Mouse (Mus musculus) kidney, adult 10 weeks (tissue): ENCODE results near the gene Gm20390. TPM values are rescaled to one million over a fixed set of nuclear protein-coding genes. Genes with fewer than 3 reads are reported as not detected.

Experiments
- polyA plus RNA-seq: library from polyadenylated mRNA; stranded (reverse); fragments of 350-450 nt; fragmentation: Illumina TruSeq; extraction: RNeasy Lipid Tissue Mini Kit (QIAGEN cat#74804); gene quantifications from one replicate; pipeline ENCODE4 v1.2.3, GENCODE M21; 2014; ENCODE audit warnings: low read depth, low replicate concordance

Gene Gm20390
- polyA plus RNA-seq: not detected

DNA sequence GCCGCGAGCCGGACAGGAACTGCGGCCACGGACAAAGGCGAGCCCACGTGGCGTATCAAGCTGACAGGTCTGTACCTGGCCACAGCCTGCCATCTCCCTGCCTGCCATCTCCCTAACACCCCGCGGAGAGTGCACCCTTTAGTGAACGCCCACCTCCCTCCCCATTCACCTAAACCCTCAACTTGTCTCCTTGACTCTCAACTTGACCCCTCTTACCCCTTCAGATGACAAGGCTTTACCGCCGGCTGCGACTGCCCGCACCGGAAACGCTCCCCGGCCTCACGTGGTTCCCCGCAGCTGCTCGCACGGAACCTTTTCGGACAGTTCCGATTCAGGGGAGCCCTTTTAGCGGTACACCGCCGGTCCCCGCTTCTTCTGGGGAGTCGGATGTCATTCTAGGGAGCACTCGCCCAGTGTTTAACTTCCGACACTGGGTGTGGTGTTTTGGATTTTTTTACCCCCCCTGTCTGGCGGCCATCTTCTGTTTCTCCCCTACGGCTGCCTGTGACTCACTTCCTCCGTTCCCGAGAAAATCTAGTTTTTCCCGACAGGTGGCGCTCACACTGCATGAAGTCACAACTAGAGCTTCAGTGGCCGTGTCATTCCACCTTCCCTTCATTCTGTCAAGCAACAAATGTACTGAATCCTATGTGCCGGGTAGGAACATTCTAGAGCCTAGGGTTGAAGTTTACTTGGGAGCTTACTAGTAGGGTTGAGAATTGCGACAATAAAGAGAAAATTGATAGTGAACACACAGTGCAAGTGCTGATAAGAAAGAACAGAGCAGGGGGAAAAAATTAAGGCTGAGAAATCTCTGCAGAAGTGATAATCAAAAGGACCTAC, at the start of gene Gm20390, which contains the start of gene Nme1:
Gm20390 (minus strand) TSS at position 289 of the 843 bp plus-strand sequence.
Nme1 (minus strand) TSS at position 517 of the 843 bp plus-strand sequence.

DNA sequence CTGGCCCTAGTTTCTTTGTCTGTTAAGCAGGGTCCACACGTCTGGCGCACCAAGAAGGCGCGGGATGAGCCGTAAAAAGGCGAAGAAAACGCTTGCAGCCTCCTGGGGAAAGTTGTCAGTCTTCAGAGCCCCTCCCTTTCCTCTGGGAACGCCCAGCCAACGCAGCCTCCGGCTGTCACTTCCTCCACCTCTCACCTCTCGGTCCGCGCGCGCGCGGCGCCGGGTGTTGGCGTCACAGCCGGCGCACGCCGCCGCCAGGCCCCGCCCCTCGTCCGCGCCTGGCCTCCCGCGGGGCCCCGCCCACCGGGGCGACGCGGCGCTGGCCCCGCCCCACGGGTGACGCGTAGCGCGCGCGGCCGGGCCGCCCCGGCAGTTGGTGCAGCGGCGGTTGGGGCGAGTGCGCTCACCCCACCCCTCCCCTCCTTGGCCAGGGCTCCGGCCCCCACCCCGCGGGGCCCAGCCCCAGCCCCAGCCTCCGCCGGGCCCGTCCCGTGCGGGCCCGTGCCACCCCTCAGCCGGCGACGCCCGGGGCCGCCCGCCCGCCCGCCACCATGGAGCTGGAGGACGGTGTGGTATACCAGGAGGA, 27.7 kb upstream of the Gm20390 start, which contains the start of gene Spag9:
Spag9 (plus strand) TSS at position 372 of the 586 bp plus-strand sequence.

DNA sequence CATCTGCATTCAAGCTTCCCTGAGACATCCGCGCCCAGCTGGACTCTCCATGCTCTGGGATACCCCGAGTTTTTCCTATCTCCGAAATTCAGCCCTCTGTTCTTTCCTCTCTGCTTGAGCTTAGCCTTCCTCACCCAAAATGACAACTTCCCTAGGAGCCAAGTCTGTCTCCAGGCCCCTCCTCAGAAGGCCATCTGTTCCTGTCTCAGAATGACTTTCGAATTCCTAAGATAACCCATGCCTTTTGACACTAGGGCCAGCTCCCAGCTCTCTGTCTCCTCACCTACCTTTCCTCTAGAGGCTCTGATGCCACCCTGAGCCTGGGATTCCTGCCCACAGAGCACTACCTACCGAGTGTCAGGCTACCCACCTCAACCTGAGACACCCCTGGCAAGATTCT, 11.9 kb downstream of the Gm20390 start, which contains the start of gene Nme2:
Nme2 (minus strand) TSS at position 101 of the 400 bp plus-strand sequence.

Other genes with a start within 250 kb of the Gm20390 start
- gene Utp18, start 82.5 kb downstream of the Gm20390 start, polyA plus RNA-seq: 53.4 TPM
- 42.0 TPM for gene Mbtd1, start 82.4 kb downstream of the Gm20390 start, polyA plus RNA-seq
- 210 TPM for gene Nme2, start 12.0 kb downstream of the Gm20390 start, polyA plus RNA-seq
- 24.6 TPM for gene Nme1, start 228 bp upstream of the Gm20390 start, polyA plus RNA-seq
- 140 TPM for gene Spag9, start 27.8 kb upstream of the Gm20390 start, polyA plus RNA-seq
- gene Tob1, start 243.2 kb upstream of the Gm20390 start, polyA plus RNA-seq: 139 TPM